Mouse (Mus musculus): ENCODE measurements around the gene Smoc1. TPM values are rescaled to one million over a fixed set of nuclear protein-coding genes. Genes with fewer than 3 reads are reported as not detected.

Smoc1 gene
- 0.10 TPM in 1 of 2 replicates, not detected in the other for polyA plus RNA-seq (2012; ENCODE audit: low replicate concordance)

GRCm38 (mm10) chr12:81026277-81026994, at the start of gene Smoc1:
TSS of gene Smoc1 (plus strand) at chr12:81026808.

Other genes with a start within 250 kb of the Smoc1 start
- gene Susd6, start 236.3 kb upstream of the Smoc1 start, polyA plus RNA-seq (2012; ENCODE audit: low replicate concordance), result 15.4 and 32.6 TPM in 2 replicates
- 12.6 and 81.5 TPM in 2 replicates for gene Srsf5, start 81.3 kb upstream of the Smoc1 start, polyA plus RNA-seq (2012; ENCODE audit: low replicate concordance)
- not detected in 2 replicates for gene Slc10a1, start 58.1 kb upstream of the Smoc1 start, polyA plus RNA-seq (2012; ENCODE audit: low replicate concordance)